Mouse (Mus musculus): ENCODE results near the gene 3425401B19Rik.

The 3425401B19Rik gene

DNA sequence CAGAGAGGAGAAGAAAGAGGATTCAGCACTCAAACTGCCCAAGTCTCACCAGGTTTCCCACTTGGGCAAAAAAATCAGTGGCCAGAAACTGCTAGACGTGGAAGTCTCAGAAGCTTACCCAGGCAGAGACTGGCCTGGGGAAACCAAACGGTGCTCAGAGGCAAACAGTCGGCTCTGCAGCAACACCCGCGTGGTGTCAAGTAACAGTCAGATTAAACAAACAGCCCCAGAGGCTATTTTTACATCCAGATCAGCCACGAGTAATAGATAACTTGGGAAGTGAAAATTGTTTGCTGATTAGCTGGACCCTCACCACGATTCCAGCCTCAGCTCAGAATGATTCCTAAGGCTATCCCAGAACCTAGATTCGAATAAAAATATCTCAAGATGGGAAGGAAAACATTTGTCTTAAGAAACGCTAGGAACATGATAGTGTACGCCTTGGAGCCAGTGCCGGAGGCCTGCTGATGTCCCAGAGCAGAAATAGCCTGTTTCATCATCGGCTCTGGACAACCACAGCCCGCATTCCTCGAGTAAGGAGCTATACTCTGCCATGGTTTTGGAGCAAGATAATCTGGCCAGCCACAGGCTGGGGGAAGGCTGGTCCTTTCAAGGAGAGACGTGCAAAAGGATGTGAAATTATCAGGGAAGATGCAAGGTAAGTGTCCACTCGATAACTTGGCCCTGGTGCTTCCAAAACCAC lies at the start of gene 3425401B19Rik:
TSS of gene 3425401B19Rik (minus strand) at position 170 of the 703 bp plus-strand sequence.
- DNase-seq = no peak

DNA sequence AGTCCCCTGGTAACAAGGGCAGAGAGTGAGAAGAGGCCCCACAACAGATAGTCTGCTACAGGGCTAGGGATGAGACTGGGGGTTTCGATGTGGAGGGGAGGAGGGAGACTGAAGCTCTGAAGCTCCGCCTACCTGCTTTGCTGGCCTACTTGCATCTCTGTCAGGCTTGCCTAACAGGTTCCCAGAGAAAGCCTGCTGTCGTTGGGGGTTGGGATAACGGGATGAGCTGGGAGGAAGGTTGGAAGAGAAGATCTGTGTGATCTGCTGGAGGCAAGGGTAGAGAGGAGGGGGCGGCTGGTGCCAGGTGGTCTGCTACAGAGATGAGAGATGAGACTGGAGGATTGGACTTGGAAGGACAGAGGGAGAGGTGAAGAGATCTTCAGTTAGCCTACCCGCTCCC lies 47.9 kb upstream of the 3425401B19Rik start:
- DNase-seq = no peak

DNA sequence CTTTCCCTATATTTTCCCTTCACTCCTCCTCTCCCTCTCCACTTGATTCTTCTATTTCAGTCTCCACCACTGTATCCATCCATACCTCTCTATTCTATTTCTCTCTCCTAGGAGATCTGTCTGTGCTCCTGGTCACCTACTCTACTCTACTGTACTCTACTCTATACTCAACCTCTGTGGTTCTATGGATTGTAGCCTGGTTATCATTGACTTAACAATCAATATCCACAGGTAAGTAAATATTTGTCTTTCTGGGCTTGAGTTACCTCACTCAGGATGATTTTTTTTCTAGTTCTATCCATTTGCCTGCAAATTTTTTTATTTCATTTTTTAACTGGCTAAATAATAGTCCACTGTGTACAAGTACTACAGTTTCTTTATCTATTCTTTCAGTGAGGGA lies 41.8 kb upstream of the 3425401B19Rik start:
- DNase-seq = no peak

DNA sequence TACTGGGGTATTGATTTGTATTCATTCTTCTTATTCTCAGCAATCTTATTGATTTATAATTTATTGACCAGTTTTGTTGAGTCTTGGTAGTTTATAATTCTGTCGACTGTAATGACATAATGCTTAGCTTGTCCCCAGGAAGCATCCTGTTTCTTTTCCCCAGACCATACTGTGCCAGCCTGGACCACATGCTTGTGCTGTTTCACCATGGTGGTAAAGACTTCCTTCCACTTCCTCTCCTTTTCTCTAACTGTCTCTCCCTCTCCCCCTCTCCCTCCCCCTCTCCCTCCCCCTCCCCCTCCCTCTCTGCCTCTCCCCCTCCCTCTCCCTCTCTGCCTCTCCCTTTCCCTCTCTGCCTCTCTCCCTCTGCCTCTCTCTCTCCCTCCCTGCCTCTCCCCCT lies 36.4 kb upstream of the 3425401B19Rik start:
- DNase-seq = no peak

DNA sequence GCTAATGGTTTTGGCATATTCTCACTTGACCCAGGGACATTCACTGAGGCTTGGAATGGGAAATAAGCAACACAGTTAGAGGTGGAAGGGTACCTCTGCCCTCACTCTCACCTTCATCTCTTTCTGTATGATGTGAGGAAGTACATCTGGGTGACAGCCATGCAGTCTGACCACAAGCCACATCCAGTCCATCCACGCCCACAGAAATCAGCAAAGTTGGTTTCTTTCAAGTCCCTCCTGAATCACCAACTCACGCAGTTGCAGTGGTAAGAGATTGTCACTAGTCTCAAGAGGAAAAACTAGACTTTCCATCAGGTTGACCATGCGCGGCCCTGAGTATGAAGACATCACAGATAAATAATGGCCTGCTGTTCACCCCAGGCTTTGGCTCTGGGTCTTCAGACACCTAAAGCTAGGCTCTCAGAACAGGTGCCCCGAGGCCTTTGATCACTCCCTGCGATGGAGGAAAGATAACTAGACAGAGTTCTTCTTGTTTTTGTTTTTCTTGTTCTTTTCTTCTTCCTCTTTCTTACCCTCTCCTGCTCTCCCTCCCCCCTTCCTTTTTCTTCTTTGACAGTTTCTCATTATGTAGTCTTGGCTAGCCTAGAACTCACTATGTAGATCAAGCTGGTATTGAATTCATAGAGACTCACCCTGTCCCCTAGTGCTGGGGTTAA lies 31.8 kb upstream of the 3425401B19Rik start:
- DNase-seq = peak; percentile 10

GRCm38 (mm10) chr14:32715489-32715888 lies 30.4 kb upstream of the 3425401B19Rik start:
- DNase-seq = no peak

DNA sequence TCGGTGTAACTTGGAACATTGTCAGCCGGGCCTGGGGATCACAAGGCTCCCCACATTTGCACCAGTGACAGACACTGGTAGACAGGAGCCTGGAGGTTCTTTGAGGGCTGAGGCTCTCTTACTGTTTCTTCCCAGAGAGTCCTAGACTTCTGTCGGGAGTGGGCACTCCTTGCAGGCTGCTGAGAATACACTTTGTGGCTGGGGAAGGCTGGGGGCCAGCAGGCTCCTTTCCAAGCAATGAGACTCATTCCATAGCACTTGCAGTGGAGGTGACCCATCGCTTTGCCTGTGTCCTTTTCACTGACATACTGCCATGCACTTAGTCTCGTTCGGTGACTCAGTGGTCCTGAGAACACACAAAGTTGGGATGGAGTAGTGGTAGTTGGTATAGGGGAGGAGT lies 30.0 kb upstream of the 3425401B19Rik start:
- no peak for DNase-seq

DNA sequence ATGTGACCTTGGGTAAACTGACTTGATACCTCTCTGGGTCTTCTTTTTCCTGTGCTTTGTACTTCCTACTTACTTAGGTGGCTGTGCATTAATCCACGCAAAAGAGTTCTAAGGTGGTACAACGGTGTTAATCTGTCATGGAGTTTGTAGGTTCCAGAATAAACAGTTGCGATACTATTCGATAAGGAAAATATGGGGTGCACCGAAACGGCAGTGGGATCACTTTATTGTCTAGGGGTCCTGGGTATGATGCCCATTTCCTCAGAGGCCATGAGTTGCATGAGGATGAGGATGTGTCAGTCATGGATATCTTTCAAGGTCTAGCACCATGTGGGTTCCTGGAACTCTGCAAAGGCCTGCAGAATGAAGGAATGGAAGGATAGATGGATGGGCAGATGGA lies 24.8 kb upstream of the 3425401B19Rik start:
- no peak for DNase-seq

DNA sequence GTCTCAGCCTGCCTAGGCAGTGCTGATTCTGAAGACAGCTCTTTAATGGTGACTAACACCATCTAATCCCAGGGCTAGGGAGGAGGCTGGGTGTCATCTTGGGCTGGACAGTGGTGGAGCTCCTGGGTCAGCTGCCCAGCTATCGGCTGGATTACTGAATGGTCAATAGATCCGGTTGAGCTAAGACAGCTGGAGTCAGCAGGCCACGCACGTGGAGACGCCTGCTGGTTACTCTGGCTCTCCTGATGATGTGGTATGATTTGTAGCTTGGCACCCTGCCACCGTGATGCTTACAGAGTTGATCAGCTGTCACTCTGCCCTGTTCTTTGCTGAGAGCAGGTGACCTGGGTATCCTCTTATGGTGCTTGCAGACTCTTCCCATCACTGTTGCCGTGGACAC lies 23.7 kb upstream of the 3425401B19Rik start:
- peak; percentile 28 for DNase-seq

DNA sequence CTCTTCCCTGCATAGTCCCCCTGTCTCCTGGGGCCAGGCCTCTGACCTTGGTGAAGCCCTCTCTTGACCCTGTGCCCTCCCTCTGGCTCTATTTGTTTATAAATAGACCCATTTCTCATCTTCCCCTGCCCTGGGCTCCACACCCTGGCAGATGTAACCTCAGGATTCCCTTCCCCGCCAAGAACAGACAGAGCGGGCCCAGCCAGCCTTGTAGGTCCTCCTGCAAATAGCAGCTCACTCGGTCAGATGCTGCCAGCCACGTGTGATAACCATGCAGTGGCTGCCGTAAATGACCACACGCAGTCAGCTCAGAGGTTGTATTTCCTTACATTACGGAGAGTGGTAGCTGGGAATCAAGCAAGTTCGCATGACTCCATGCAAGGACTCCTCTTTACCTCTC lies 22.8 kb upstream of the 3425401B19Rik start:
- DNase-seq = no peak

- no peak for DNase-seq
Measured at GRCm38 (mm10) chr14:32700972-32701371, 15.9 kb upstream of the 3425401B19Rik start.

GRCm38 (mm10) chr14:32698556-32698955 lies 13.5 kb upstream of the 3425401B19Rik start:
- no peak for DNase-seq

- DNase-seq = no peak
Measured at GRCm38 (mm10) chr14:32697774-32698173, 12.7 kb upstream of the 3425401B19Rik start.

- no peak for DNase-seq
Measured at GRCm38 (mm10) chr14:32696344-32696743, 11.3 kb upstream of the 3425401B19Rik start.

- DNase-seq = no peak
Measured at GRCm38 (mm10) chr14:32695906-32696305, 10.8 kb upstream of the 3425401B19Rik start.

GRCm38 (mm10) chr14:32684735-32685105 lies 373 bp downstream of the 3425401B19Rik start:
- DNase-seq = no peak

DNA sequence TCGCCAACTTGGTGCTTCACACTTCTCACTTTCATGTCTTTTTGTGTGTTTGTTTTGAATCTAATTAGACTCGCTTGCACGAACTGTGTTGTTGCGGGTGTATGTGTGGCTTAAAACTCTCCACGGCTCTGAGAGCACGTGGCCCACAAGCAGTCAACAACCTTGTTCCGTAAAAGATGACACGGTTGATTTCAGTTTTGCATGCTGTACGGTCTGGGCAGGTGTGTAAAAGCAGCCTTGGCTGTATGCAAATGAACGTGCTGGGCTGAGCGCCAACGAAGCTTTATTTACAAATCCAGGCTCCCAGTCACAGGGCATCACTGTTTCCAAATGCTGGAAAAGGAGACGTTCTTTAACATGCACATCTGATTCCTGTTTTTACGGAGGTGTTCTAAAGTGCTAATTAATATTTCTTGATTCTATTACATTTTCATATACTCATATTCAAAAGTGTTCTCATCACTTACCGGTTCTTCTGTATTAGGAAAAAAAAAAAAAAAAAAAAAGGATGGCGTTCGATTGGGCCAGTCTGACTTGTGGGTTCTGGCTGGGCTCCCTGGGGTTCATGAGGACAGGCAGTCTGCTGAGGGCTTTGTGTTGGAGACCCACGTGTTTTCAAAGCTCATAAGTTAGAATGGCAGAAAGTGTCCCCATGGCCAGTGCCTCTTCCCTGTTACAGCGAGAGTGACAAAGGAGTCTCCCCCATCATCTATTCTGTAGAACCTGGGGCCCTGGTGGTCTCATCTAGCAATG lies 935 bp downstream of the 3425401B19Rik start:
- no peak for DNase-seq

- peak; percentile 21 for DNase-seq
Measured at GRCm38 (mm10) chr14:32683251-32683838, 1.7 kb downstream of the 3425401B19Rik start.

- DNase-seq = no peak
Measured at GRCm38 (mm10) chr14:32682536-32682935, 2.6 kb downstream of the 3425401B19Rik start.

DNA sequence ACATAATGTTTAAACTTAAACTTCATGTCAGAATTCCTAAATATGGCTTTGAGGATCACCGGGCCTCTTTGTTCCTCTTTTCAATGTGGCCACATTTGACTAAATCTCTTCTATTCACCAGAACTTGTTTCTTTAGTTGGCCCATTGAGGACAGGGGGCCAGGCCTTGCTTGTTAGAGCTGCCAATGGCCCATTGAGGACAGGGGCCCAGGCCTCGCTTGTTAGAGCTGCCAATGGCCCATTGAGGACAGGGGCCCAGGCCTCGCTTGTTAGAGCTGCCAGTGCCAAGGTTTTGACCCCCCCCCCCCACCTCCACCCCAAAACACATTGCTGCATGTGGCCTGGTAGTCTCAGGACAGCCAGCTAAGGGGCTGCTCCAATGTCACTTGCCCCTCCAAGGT lies 3.5 kb downstream of the 3425401B19Rik start:
- DNase-seq = no peak

GRCm38 (mm10) chr14:32678565-32678964 lies 6.5 kb downstream of the 3425401B19Rik start:
- no peak for DNase-seq

DNA sequence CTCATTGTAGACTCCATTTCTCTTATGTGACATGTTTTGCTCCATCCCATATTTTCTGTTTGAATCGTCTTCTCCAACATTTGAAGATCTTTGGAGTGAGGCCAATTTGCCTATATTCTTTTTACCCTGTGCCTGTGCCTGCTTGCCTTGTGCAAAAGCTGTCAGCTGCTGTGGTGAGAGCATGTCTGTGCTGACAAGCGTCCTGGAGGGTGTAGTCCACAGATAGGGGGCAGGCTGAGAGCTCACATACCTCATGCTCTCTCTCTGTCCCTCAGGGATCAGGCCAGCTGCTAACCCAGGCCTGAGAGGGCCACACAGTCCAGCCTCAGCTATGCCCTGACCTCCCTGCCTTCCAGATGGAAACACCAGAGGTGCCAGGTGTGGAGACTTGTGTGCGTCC lies 11.9 kb downstream of the 3425401B19Rik start:
- no peak for DNase-seq

- no peak for DNase-seq
Measured at GRCm38 (mm10) chr14:32663099-32663498, 22.0 kb downstream of the 3425401B19Rik start.

All from lung, postnatal 36 days (tissue).